Mouse (Mus musculus) T-helper 2 cell (primary cell): Measurements from ENCODE around the gene Ccsap.

Source experiments
- in situ Hi-C: fragments of 300-600 bp; cut with MboI, MseI; formaldehyde crosslinking; loops from one replicate; pipeline ENCODE4 v1.15.1; 2025; ENCODE audit warnings: high pct_unique_total_duplicates

Ccsap gene

DNA sequence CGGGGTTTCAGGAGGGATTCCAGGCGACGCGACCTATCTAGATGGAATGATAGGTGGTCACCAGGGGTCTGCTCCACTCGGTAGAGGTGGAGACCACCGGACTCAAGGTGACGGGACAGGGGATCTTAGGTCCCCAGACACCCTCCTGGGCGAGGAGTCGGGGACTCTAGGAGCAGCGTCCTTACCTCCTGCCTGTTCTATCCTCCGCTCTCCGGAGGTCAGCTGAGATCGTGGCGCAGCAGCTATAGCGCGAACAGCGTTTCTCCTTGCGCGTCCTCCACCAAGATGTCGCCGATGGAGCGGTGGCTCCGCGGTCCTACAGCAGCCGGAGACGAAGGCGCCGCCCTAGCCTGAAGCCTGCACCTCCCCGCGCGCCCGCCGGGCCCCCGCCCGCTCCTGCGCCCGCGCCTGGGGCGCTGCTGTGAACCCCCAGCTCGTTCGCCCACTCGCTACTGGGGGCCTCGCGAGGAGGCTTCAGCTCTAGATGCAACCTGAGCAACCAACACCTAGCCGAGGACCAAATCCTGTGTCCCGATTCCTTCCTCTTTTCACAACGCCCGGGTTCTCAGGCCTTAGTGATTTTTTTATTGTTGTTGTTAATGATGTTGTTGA is at the start of gene Ccsap:
Gene Ccsap (minus strand): TSS at position 562 of the 612 bp plus-strand sequence.
- in situ Hi-C loops = no loop called here

DNA sequence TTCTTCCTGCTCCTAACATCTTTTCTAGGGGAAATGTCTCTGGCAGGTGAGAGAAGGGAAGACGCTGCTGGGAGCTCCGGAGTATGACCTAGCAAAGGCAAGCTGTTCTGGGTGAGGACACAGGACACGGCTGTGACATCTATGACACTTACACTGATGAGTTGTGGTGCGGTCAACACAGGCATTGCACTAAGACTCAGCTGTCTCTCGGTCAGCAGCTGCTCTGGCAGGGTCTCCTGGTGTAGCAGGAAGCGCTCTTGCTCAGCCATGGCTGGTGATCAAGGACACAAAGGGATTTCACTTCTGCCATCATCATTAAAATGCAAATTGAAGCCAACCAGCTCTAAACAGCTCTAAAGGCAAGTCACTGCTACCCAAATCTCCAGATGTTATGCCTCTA is 47.6 kb upstream of the Ccsap start:
- in situ Hi-C loops = no loop called here

DNA sequence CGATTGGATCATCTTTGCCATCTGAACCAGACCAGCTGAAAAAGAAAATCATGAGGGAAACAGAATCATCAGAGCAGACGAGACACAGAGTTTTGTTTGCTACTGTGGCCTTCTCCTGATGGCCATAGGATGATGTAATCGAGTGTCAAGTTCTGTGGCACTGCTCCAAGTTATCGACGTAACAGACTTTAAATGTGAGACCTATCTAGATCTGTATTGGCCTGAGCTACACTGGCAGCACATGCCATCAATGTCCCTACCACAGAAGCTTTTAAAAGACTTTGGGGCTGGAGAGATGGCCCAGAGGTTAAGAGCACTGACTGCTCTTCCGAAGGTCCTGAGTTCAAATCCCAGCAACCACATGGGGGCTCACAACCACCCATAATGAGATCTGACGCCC is 42.6 kb upstream of the Ccsap start:
- in situ Hi-C loops = no loop called here

GRCm38 (mm10) chr8:123899366-123899765 is 39.4 kb upstream of the Ccsap start:
- in situ Hi-C loops = no loop called here

- in situ Hi-C loops = no loop called here
Observed at GRCm38 (mm10) chr8:123898576-123898975, 38.6 kb upstream of the Ccsap start.

GRCm38 (mm10) chr8:123896774-123897173 is 36.8 kb upstream of the Ccsap start:
- in situ Hi-C loops = no loop called here

DNA sequence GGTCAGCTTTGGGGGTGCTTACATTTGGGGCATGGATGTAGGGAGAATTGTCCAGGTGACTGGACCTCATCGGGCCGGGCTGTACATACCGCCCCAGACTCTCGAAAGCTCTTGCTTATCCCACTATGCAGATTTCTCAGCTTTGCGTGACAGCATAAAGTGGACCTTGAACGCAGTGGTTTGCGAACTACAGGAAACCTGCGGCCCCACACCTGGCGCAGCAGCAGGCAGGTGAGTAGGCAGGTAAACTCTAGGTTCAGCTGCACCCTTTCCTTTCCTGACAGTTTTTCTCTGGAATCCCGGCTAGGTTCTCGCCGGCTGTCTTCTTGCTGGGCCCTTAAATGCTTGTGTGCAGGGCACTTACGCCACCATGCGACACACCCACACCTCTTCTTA is 36.4 kb upstream of the Ccsap start:
- in situ Hi-C loops = no loop called here

- in situ Hi-C loops = no loop called here
Observed at GRCm38 (mm10) chr8:123895680-123896365, 35.8 kb upstream of the Ccsap start.

- in situ Hi-C loops = no loop called here
Observed at GRCm38 (mm10) chr8:123895230-123895629, 35.2 kb upstream of the Ccsap start.

GRCm38 (mm10) chr8:123894502-123895097 is 34.6 kb upstream of the Ccsap start, which contains the start of gene Acta1:
Gene Acta1 (minus strand): TSS chr8:123894751.
- in situ Hi-C loops = no loop called here

- in situ Hi-C loops = no loop called here
Observed at GRCm38 (mm10) chr8:123893413-123893812, 33.4 kb upstream of the Ccsap start.

- in situ Hi-C loops = no loop called here
Observed at GRCm38 (mm10) chr8:123892586-123893155, 32.7 kb upstream of the Ccsap start.

DNA sequence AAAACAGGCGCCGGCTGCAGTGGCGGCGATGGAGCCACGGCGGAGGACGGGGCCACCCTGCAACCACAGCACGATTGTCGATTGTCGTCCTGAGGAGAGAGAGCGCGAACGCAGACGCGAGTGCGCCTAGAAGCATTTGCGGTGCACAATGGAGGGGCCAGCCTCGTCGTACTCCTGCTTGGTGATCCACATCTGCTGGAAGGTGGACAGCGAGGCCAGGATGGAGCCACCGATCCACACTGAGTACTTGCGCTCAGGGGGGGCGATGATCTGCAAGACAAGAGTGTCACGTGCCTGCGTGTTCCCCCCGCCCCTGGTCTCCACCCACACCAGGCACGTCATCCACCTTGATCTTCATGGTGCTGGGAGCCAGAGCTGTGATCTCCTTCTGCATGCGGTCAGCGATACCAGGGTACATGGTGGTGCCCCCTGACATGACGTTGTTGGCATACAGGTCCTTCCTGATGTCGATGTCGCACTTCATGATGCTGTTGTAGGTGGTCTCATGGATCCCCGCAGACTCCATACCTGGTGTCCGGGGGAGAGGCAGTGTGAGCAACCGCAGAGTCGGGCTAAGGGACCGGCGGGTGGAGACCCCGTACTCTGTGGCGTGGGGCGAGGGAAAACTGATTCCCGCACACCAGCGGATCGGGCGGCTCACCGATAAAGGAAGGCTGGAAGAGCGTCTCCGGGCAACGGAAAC is 32.0 kb upstream of the Ccsap start:
- in situ Hi-C loops = no loop called here

DNA sequence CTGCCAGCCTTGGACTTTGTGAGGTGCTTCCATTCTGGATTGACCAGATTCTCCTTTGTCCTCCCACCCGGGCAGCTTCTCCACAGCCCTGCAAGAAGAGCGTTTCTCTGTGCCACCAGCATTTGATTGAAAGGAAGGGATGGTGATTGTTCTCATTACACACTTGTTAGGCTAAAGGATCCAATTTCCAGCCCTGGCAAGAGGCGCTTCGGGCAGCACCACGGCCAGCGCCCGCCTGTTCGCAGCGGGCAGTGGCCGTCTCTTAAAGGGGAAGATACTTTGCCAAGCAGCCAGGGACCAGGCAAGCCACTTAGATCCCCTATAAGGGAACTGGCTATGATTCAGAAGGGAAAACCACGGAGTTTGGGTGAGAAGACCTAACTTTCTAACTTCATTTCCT is 31.3 kb upstream of the Ccsap start:
- in situ Hi-C loops = no loop called here

GRCm38 (mm10) chr8:123889797-123890196 is 29.8 kb upstream of the Ccsap start:
- in situ Hi-C loops = no loop called here

DNA sequence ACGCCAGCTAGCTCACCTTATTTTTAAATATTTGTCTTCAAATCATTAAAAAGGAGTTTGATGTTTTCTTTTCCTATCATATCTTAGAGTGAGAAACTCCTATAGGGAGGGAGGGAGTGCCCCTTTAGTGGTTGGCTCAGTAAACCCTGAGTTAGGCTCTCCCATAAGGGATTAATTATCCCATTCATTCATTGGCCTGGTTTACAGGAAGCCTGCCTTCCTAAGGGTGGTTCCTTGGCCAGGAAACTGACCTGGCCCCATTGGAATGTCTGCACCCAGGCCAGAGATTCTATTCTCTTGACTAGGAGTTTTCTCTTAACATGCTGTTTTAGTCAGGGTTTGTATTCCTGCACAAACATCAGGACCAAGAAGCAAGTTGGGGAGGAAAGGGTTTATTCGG is 27.9 kb upstream of the Ccsap start:
- in situ Hi-C loops = no loop called here

- in situ Hi-C loops = no loop called here
Observed at GRCm38 (mm10) chr8:123887163-123887562, 27.2 kb upstream of the Ccsap start.

GRCm38 (mm10) chr8:123884721-123885565 is 24.9 kb upstream of the Ccsap start:
- in situ Hi-C loops = no loop called here

DNA sequence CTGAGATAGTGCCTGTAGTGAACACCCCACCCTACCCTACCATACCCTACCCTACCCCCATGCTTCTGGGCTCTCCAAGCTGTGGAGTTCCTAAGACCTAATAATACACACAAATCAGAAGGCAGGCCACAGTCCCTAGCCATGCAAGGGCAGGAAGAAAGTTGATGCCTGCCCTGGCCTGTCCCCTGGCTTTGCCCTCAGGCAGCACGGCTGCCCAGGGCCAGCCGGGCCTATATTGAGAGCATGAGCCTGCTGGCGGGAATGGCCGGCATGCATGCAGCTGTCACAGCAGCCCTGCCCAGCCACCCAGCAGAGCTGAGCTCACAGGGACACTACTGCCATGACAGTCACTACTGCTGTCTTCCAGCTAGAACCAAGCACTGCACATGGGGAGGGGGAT is 23.1 kb upstream of the Ccsap start:
- in situ Hi-C loops = no loop called here

- in situ Hi-C loops = no loop called here
Observed at GRCm38 (mm10) chr8:123882412-123882811, 22.4 kb upstream of the Ccsap start.

- in situ Hi-C loops = no loop called here
Observed at GRCm38 (mm10) chr8:123880821-123881350, 20.9 kb upstream of the Ccsap start.
